Mouse (Mus musculus) megakaryocyte, embryonic 14.5 days (primary cell): ENCODE results near the gene Fam129c.

Experiments
- FLI1 ChIP-seq: IDR thresholded peaks from 2 replicates; pipeline ENCODE4 v1.6.1; 2012; ENCODE audit warnings: low read length, inconsistent platforms, mixed read lengths
- GATA1 ChIP-seq: IDR thresholded peaks from 3 replicates; pipeline ENCODE4 v1.6.1; 2012; ENCODE audit warnings: mixed read lengths, low read length, inconsistent platforms, borderline replicate concordance

GRCm38 (mm10) chr8:71572077-71572476 lies 25.4 kb upstream of the Fam129c start:
- TF ChIP-seq GATA1 (no peak), FLI1 (no peak)
